Comparison of ENCODE assay signal across 18 mouse cellular contexts in genomic region chrX:142983638-142984037, GRCm38 (mm10).
"Had no signal": no experiment of that assay in that cellular context is flagged by ENCODE, and none has a peak within 500 bp of the region (broad histone marks: within the 10 kb centered on the region; RNA-seq: fewer than 3 reads in every experiment).

No protein-coding gene starts in this region.

- H3K9me3 ChIP-seq: midbrain, embryonic 10.5 days; midbrain, embryonic 12.5 days; neural tube, embryonic 13.5 days; neural tube, embryonic 15.5 days had no signal

- H3K27ac ChIP-seq: midbrain, embryonic 10.5 days; midbrain, embryonic 12.5 days; neural tube, embryonic 13.5 days; neural tube, embryonic 15.5 days had no signal

- H3K4me1 ChIP-seq: midbrain, embryonic 10.5 days; midbrain, embryonic 12.5 days; neural tube, embryonic 13.5 days; neural tube, embryonic 15.5 days had no signal

- DNase-seq: lung, embryonic 14.5 days; lung, postnatal 10 days; lung, postnatal 4 days; midbrain, embryonic 14.5 days; retina, postnatal 1 day; right cerebral cortex, adult 18-20 months; right cerebral cortex, postnatal 25 days; right cerebral cortex, postnatal 4 days; spleen, adult 18-20 months; thymus, adult 18-20 months; thymus, postnatal 14 days; thymus, postnatal 36 days had no signal

- H3K4me3 ChIP-seq: midbrain, embryonic 10.5 days; midbrain, embryonic 12.5 days; myocyte; neural tube, embryonic 13.5 days; neural tube, embryonic 15.5 days had no signal

- H3K9ac ChIP-seq: lung, embryonic 14.5 days; midbrain, embryonic 12.5 days; neural tube, embryonic 13.5 days; neural tube, embryonic 15.5 days had no signal

- H3K4me2 ChIP-seq: lung, embryonic 14.5 days; midbrain, embryonic 12.5 days; neural tube, embryonic 13.5 days; neural tube, embryonic 15.5 days had no signal

- ATAC-seq: midbrain, embryonic 16.5 days had no signal

- H3K36me3 ChIP-seq: midbrain, embryonic 10.5 days; midbrain, embryonic 12.5 days; neural tube, embryonic 13.5 days; neural tube, embryonic 15.5 days had no signal
